Mouse (Mus musculus) urinary bladder, postnatal 4 days (tissue): ENCODE results near the gene Vkorc1.
"Not testable (repeated sequence)": the region's sequence is repeated elsewhere in the genome, so short reads cannot be mapped to it uniquely, and the experiment has no call there.

Experiments used
- DNase-seq, 2 experiments: peaks; one replicate each; pipeline ENCODE4 v3.0.0; 2021 to 2022; ENCODE audit warnings: low spot score in 2 of 2

The Vkorc1 gene

GRCm38 (mm10) chr7:127915293-127915692 is 19.9 kb upstream of the Vkorc1 start:
- no peak for DNase-seq

- DNase-seq: no peak
These were observed 17.5 kb upstream of the Vkorc1 start for GRCm38 (mm10) chr7:127912938-127913337.

- peak; percentile 84 to 87 for DNase-seq
These were observed 16.9 kb upstream of the Vkorc1 start, which contains the start of gene Kat8 for GRCm38 (mm10) chr7:127912190-127912871. Gene Kat8, plus strand, starts transcription at chr7:127912516.

GRCm38 (mm10) chr7:127908656-127909055 is 13.2 kb upstream of the Vkorc1 start:
- DNase-seq: no peak

GRCm38 (mm10) chr7:127907939-127908338 is 12.5 kb upstream of the Vkorc1 start:
- DNase-seq: no peak

- peak; percentile 77 to 83 for DNase-seq
These were observed 8.8 kb upstream of the Vkorc1 start, which contains the start of gene Bckdk for GRCm38 (mm10) chr7:127903971-127904796. Gene Bckdk, plus strand, starts transcription at chr7:127904082.

- no peak for DNase-seq
These were observed 6.4 kb upstream of the Vkorc1 start for GRCm38 (mm10) chr7:127901772-127902171.

- DNase-seq: no peak
These were observed 4.6 kb upstream of the Vkorc1 start for GRCm38 (mm10) chr7:127899997-127900396.

GRCm38 (mm10) chr7:127898179-127898956 is 3.0 kb upstream of the Vkorc1 start:
- no peak for DNase-seq

GRCm38 (mm10) chr7:127897542-127897941 is 2.1 kb upstream of the Vkorc1 start:
- DNase-seq: no peak

- DNase-seq: no peak
These were observed 967 bp upstream of the Vkorc1 start for GRCm38 (mm10) chr7:127896384-127896783.

- not testable (repeated sequence) for DNase-seq
These were observed 474 bp upstream of the Vkorc1 start for GRCm38 (mm10) chr7:127895891-127896290.

GRCm38 (mm10) chr7:127894480-127894879 is 937 bp downstream of the Vkorc1 start:
- DNase-seq: no peak

GRCm38 (mm10) chr7:127890798-127891197 is 4.6 kb downstream of the Vkorc1 start, which contains the start of gene Prss53:
Gene Prss53, minus strand, starts transcription at chr7:127890970.
- no peak for DNase-seq

GRCm38 (mm10) chr7:127888821-127889220 is 6.6 kb downstream of the Vkorc1 start:
- no peak for DNase-seq

- DNase-seq: no peak
These were observed 7.6 kb downstream of the Vkorc1 start for GRCm38 (mm10) chr7:127887781-127888180.

GRCm38 (mm10) chr7:127887191-127887590 is 8.2 kb downstream of the Vkorc1 start:
- DNase-seq: no peak

GRCm38 (mm10) chr7:127886551-127886950 is 8.9 kb downstream of the Vkorc1 start:
- DNase-seq: no peak

GRCm38 (mm10) chr7:127885951-127886350 is 9.5 kb downstream of the Vkorc1 start:
- peak; percentile 69 to 76 for DNase-seq

GRCm38 (mm10) chr7:127880431-127880830 is 15.0 kb downstream of the Vkorc1 start:
- no peak for DNase-seq

GRCm38 (mm10) chr7:127879301-127879700 is 16.1 kb downstream of the Vkorc1 start:
- no peak for DNase-seq
